33 mouse cellular contexts compared by ENCODE assay signal in genomic region chr15:77852001-77852400, GRCm38 (mm10).
"Had no signal": no experiment of that assay in that cellular context is flagged by ENCODE, and none has a peak within 500 bp of the region (broad histone marks: within the 10 kb centered on the region; RNA-seq: fewer than 3 reads in every experiment).

No protein-coding gene starts in this region.

- DNase-seq: heart, postnatal 10 days; heart, postnatal 14 days; heart, postnatal 36 days; heart, postnatal 4 days; kidney, adult 11 months; kidney, adult 18-20 months; kidney, adult 2 months; kidney, adult 8-10 months; kidney, adult 9 months; kidney, postnatal 10 days; kidney, postnatal 14 days; kidney, postnatal 25 days; kidney, postnatal 36 days; kidney, postnatal 4 days; layer of hippocampus, adult 9-11 months; layer of hippocampus, postnatal 36 days had no signal

- H3K36me3 ChIP-seq: heart, embryonic 12.5 days; heart, embryonic 13.5 days; heart, embryonic 15.5 days; hindbrain, embryonic 10.5 days; hindbrain, embryonic 15.5 days; intestine, embryonic 15.5 days; kidney, embryonic 15.5 days had no signal

- H3K4me3 ChIP-seq: heart, embryonic 12.5 days; heart, embryonic 13.5 days; heart, embryonic 15.5 days; hindbrain, embryonic 10.5 days; hindbrain, embryonic 15.5 days; intestine, embryonic 15.5 days; kidney, embryonic 15.5 days; layer of hippocampus, adult 2 months; left cerebral cortex, adult 2 months had no signal

- H3K4me1 ChIP-seq: hindbrain, embryonic 15.5 days had no signal

- H3K4me2 ChIP-seq: heart, embryonic 11.5 days; heart, embryonic 12.5 days; heart, embryonic 13.5 days; heart, embryonic 15.5 days; hindbrain, embryonic 14.5 days; hindbrain, embryonic 15.5 days; intestine, embryonic 15.5 days; kidney, embryonic 15.5 days had no signal

- ATAC-seq: hindbrain, embryonic 16.5 days; hindbrain, postnatal 0 days; inflammation-experienced regulatory T-cells, adult 6 months; intestine, embryonic 15.5 days; intestine, embryonic 16.5 days; intestine, postnatal 0 days had no signal

- H3K27ac ChIP-seq: heart, embryonic 13.5 days; heart, embryonic 15.5 days; hindbrain, embryonic 10.5 days; hindbrain, embryonic 14.5 days; hindbrain, embryonic 15.5 days; hindbrain, postnatal 0 days; intestine, embryonic 15.5 days; kidney, embryonic 15.5 days; kidney, postnatal 0 days; layer of hippocampus, adult 2 months; left cerebral cortex, adult 2 months had no signal

- H3K9me3 ChIP-seq: heart, embryonic 12.5 days; heart, embryonic 13.5 days; heart, embryonic 15.5 days; hindbrain, embryonic 10.5 days; hindbrain, embryonic 15.5 days; intestine, embryonic 15.5 days; kidney, embryonic 15.5 days had no signal

- H3K9ac ChIP-seq: heart, embryonic 12.5 days; heart, embryonic 13.5 days; heart, embryonic 15.5 days; hindbrain, embryonic 14.5 days; hindbrain, embryonic 15.5 days; intestine, embryonic 15.5 days; kidney, embryonic 15.5 days had no signal

- H3K27me3 ChIP-seq: heart, embryonic 12.5 days; heart, embryonic 13.5 days; heart, embryonic 15.5 days; hindbrain, embryonic 15.5 days; intestine, embryonic 15.5 days; kidney, embryonic 15.5 days had no signal
